Mouse (Mus musculus) midbrain, embryonic 14.5 days (tissue): ENCODE measurements around the gene Zfp580. TPM values are rescaled to one million over a fixed set of nuclear protein-coding genes. Genes with fewer than 3 reads are reported as not detected.

Experiments used
- ATAC-seq: fragments of 200-750 bp; cut with Nextera tagmentation; 2 replicates; pipeline ENCODE4 v1.8.0; 2017; ENCODE audit warnings: moderate number of reproducible peaks, moderate library complexity; ENCODE audit not compliant: low FRiP score, low TSS enrichment
- DNase-seq: peaks from one replicate; pipeline ENCODE4 v3.0.0-alpha.2; 2015
- H3K27ac ChIP-seq: fragments of 300-500 bp; sonication (generic); replicated peaks from 2 replicates; pipeline ENCODE4 v1.5.1; 2014; ENCODE audit warnings: mild to moderate bottlenecking, low read depth, low read length, moderate library complexity
- H3K27me3 ChIP-seq: fragments of 300-500 bp; sonication (generic); 2 replicates; pipeline ENCODE4 v1.6.1; 2014; ENCODE audit warnings: low read length, control low read depth, mixed read lengths; ENCODE audit not compliant: control insufficient read depth, insufficient read depth
- H3K36me3 ChIP-seq: fragments of 300-500 bp; sonication (generic); 2 replicates; pipeline ENCODE4 v1.6.1; 2014; ENCODE audit warnings: low read length, control low read depth; ENCODE audit not compliant: control insufficient read depth, insufficient read depth
- H3K4me1 ChIP-seq: fragments of 300-500 bp; sonication (generic); 2 replicates; pipeline ENCODE4 v1.6.1; 2014; ENCODE audit warnings: mild to moderate bottlenecking, antibody characterized with exemption, low read length, control low read depth; ENCODE audit not compliant: control insufficient read depth, insufficient read depth
- H3K4me2 ChIP-seq: fragments of 300-500 bp; sonication (generic); 2 replicates; pipeline ENCODE4 v1.6.1; 2014; ENCODE audit warnings: mild to moderate bottlenecking, low read length, moderate library complexity
- H3K4me3 ChIP-seq: fragments of 300-500 bp; sonication (generic); replicated peaks from 2 replicates; pipeline ENCODE4 v1.5.1; 2014; ENCODE audit warnings: low read depth, low read length
- H3K9ac ChIP-seq: fragments of 300-500 bp; sonication (generic); replicated peaks from 2 replicates; pipeline ENCODE4 v1.6.1; 2014; ENCODE audit warnings: mild to moderate bottlenecking, low read length, moderate library complexity
- H3K9me3 ChIP-seq: fragments of 300-500 bp; sonication (generic); 2 replicates; pipeline ENCODE4 v1.6.1; 2016; ENCODE audit warnings: low read length, control low read depth, mixed read lengths; ENCODE audit not compliant: control insufficient read depth
- WGBS: fragments of 180-500 bp; shearing (Covaris S2); extraction: QIAGEN DNeasy Blood & Tissue Kit; methylation state at CpG from one replicate; pipeline ENCODE4 v1.1.7; 2014; 5-methylcytosine and 5-hydroxymethylcytosine counted together
- polyA plus RNA-seq: library from polyadenylated mRNA; unstranded; fragments of >200 nt; fragmentation: Nextera tagmentation; extraction: Ambion mirVana; gene quantifications from 2 replicates; pipeline ENCODE4 v1.2.1, GENCODE M21; 2014

Gene Zfp580
- polyA plus RNA-seq, 1 experiment from 2014 or later = 104 TPM

GRCm38 (mm10) chr7:5030554-5031275, 20.6 kb upstream of the Zfp580 start:
- H3K27me3 ChIP-seq = no peaks in the 10 kb centered on the region
- DNase-seq (no peak), ATAC-seq (no peak)
- no peak overlapping the region for H3K9ac ChIP-seq
- 88% methylated on average over 63 of the region's 63 CpGs for WGBS
- H3K4me3 ChIP-seq = no peak overlapping the region
- H3K4me2 ChIP-seq = no peak overlapping the region
- no peaks in the 10 kb centered on the region for H3K4me1 ChIP-seq
- peaks cover 23% of the 10 kb centered on the region for H3K9me3 ChIP-seq
- peaks cover 85% of the 10 kb centered on the region for H3K36me3 ChIP-seq
- H3K27ac ChIP-seq = no peak overlapping the region

- DNase-seq (no peak), ATAC-seq (no peak)
- peaks cover 88% of the 10 kb centered on the region for H3K36me3 ChIP-seq
- H3K9ac ChIP-seq = no peak overlapping the region
- no peaks in the 10 kb centered on the region for H3K4me1 ChIP-seq
- H3K9me3 ChIP-seq = peaks cover 23% of the 10 kb centered on the region
- no peak overlapping the region for H3K4me3 ChIP-seq
- H3K4me2 ChIP-seq = no peak overlapping the region
- H3K27ac ChIP-seq = no peak overlapping the region
- WGBS = 80% methylated on average over 46 of the region's 46 CpGs
- H3K27me3 ChIP-seq = no peaks in the 10 kb centered on the region
These were observed 19.8 kb upstream of the Zfp580 start for GRCm38 (mm10) chr7:5031496-5031895.

GRCm38 (mm10) chr7:5033818-5034217, 17.5 kb upstream of the Zfp580 start, which contains the start of gene 4632433K11Rik:
Gene 4632433K11Rik, plus strand, starts transcription at chr7:5034118.
- WGBS = 95% methylated on average over 3 of the region's 3 CpGs
- Histone ChIP-seq H3K4me2 (no peak within 1 kb of the TSS), H3K4me3 (no peak within 1 kb of the TSS), H3K27me3 (no peaks in the 10 kb centered on the region), H3K36me3 (peaks cover 75% of the 10 kb centered on the region), H3K9ac (no peak within 1 kb of the TSS), H3K4me1 (0 out of 2 replicates have a peak, but pooled peaks cover 4% of the 10 kb centered on the region), H3K9me3 (peaks cover 23% of the 10 kb centered on the region), H3K27ac (no peak within 1 kb of the TSS)
- ATAC-seq (no peak), DNase-seq (no peak)

- Histone ChIP-seq H3K27ac (no peak overlapping the region), H3K27me3 (no peaks in the 10 kb centered on the region), H3K36me3 (peaks cover 57% of the 10 kb centered on the region), H3K4me1 (0 out of 2 replicates have a peak, but pooled peaks cover 10% of the 10 kb centered on the region), H3K4me2 (no peak overlapping the region), H3K4me3 (no peak overlapping the region), H3K9me3 (peaks cover 13% of the 10 kb centered on the region), H3K9ac (no peak overlapping the region)
- ATAC-seq = no peak
- WGBS = 96% methylated on average over 17 of the region's 17 CpGs
- DNase-seq = no peak
These were observed 15.7 kb upstream of the Zfp580 start for GRCm38 (mm10) chr7:5035628-5036027.

GRCm38 (mm10) chr7:5036136-5036535, 15.2 kb upstream of the Zfp580 start:
- Histone ChIP-seq H3K4me1 (0 out of 2 replicates have a peak, but pooled peaks cover 10% of the 10 kb centered on the region), H3K9me3 (peaks cover 8% of the 10 kb centered on the region), H3K4me3 (no peak overlapping the region), H3K9ac (no peak overlapping the region), H3K27me3 (no peaks in the 10 kb centered on the region), H3K4me2 (no peak overlapping the region), H3K36me3 (peaks cover 52% of the 10 kb centered on the region), H3K27ac (no peak overlapping the region)
- 95% methylated on average over 9 of the region's 9 CpGs for WGBS
- no peak for ATAC-seq
- no peak for DNase-seq

- no peaks in the 10 kb centered on the region; the same call in 1 of the 2 replicates for H3K9me3 ChIP-seq
- H3K4me2 ChIP-seq = peak overlapping the region; percentile 57; the same call in 1 of the 2 replicates
- WGBS = 96% methylated on average over 7 of the region's 7 CpGs
- no peak overlapping the region for H3K4me3 ChIP-seq
- H3K27ac ChIP-seq = no peak overlapping the region
- no peaks in the 10 kb centered on the region for H3K27me3 ChIP-seq
- H3K9ac ChIP-seq = no peak overlapping the region
- 0 out of 2 replicates have a peak, but pooled peaks cover 10% of the 10 kb centered on the region for H3K4me1 ChIP-seq
- no peak for ATAC-seq
- peaks cover 43% of the 10 kb centered on the region for H3K36me3 ChIP-seq
- no peak for DNase-seq
These were observed 14.3 kb upstream of the Zfp580 start for GRCm38 (mm10) chr7:5037026-5037425.

GRCm38 (mm10) chr7:5037467-5037866, 13.9 kb upstream of the Zfp580 start:
- H3K4me1 ChIP-seq = 0 out of 2 replicates have a peak, but pooled peaks cover 10% of the 10 kb centered on the region
- H3K9ac ChIP-seq = peak overlapping the region; percentile 75
- H3K27me3 ChIP-seq = no peaks in the 10 kb centered on the region
- no peak for ATAC-seq
- H3K4me3 ChIP-seq = peak overlapping the region; percentile 64
- H3K36me3 ChIP-seq = peaks cover 38% of the 10 kb centered on the region
- H3K9me3 ChIP-seq = no peaks in the 10 kb centered on the region
- DNase-seq = no peak
- peak overlapping the region; percentile 57 for H3K4me2 ChIP-seq
- H3K27ac ChIP-seq = peak overlapping the region; percentile 97
- 87% methylated on average over 8 of the region's 8 CpGs for WGBS

- ATAC-seq = peak; percentile 94
- under 1% methylated on average over 48 of the region's 48 CpGs for WGBS
These were observed 13.1 kb upstream of the Zfp580 start, which contains the start of gene Zfp784 for GRCm38 (mm10) chr7:5038109-5038732. Gene Zfp784, minus strand, starts transcription at chr7:5038446.

More at GRCm38 (mm10) chr7:5038109-5038732, 13.1 kb upstream of the Zfp580 start, which contains the start of gene Zfp784:
- Histone ChIP-seq H3K36me3 (peaks cover 31% of the 10 kb centered on the region), H3K27ac (peak within 1 kb of the TSS; percentile 97), H3K4me3 (peak within 1 kb of the TSS; percentile 64), H3K9ac (peak within 1 kb of the TSS; percentile 75), H3K9me3 (no peaks in the 10 kb centered on the region), H3K4me1 (0 out of 2 replicates have a peak, but pooled peaks cover 10% of the 10 kb centered on the region), H3K27me3 (no peaks in the 10 kb centered on the region), H3K4me2 (peak within 1 kb of the TSS; percentile 57)
- DNase-seq = peak; percentile 96
